Mouse (Mus musculus): Measurements from ENCODE around the gene Dlst.
A peak's percentile ranks its signal among the peaks of the same experiment; 100 is the strongest.
"Not testable (repeated sequence)": the region's sequence is repeated elsewhere in the genome, so short reads cannot be mapped to it uniquely, and the experiment has no call there.

Gene Dlst

GRCm38 (mm10) chr12:85113917-85114316 is 3.3 kb downstream of the Dlst start:
- DNase-seq (ENCODE audit: low read depth, low spot score): no peak

GRCm38 (mm10) chr12:85115678-85116077 is 5.0 kb downstream of the Dlst start:
- DNase-seq (ENCODE audit: low read depth, low spot score): peak; percentile 72

- no peak for DNase-seq (ENCODE audit: low read depth, low spot score)
Measured at GRCm38 (mm10) chr12:85121806-85122459, 11.3 kb downstream of the Dlst start.

- DNase-seq (ENCODE audit: low read depth, low spot score): no peak
Measured at GRCm38 (mm10) chr12:85123108-85123530, 12.5 kb downstream of the Dlst start.

- DNase-seq (ENCODE audit: low read depth, low spot score): no peak
Measured at GRCm38 (mm10) chr12:85123645-85124044, 13.0 kb downstream of the Dlst start.

GRCm38 (mm10) chr12:85124751-85125150 is 14.1 kb downstream of the Dlst start:
- no peak for DNase-seq (ENCODE audit: low read depth, low spot score)

GRCm38 (mm10) chr12:85126986-85127603 is 16.5 kb downstream of the Dlst start:
- peak; percentile 93 for DNase-seq (ENCODE audit: low read depth, low spot score)

GRCm38 (mm10) chr12:85129426-85129978 is 18.9 kb downstream of the Dlst start:
- no peak for DNase-seq (ENCODE audit: low read depth, low spot score)

- no peak for DNase-seq (ENCODE audit: low read depth, low spot score)
Measured at GRCm38 (mm10) chr12:85131361-85131760, 20.7 kb downstream of the Dlst start.

GRCm38 (mm10) chr12:85134043-85134794 is 23.6 kb downstream of the Dlst start:
- DNase-seq (ENCODE audit: low read depth, low spot score): no peak

- DNase-seq (ENCODE audit: low read depth, low spot score): peak; percentile 68
Measured at GRCm38 (mm10) chr12:85135513-85136470, 25.2 kb downstream of the Dlst start.

- peak; percentile 60 for DNase-seq (ENCODE audit: low read depth, low spot score)
Measured at GRCm38 (mm10) chr12:85136627-85137026, 26.0 kb downstream of the Dlst start.

GRCm38 (mm10) chr12:85140036-85140701 is 29.5 kb downstream of the Dlst start:
- DNase-seq (ENCODE audit: low read depth, low spot score): no peak

- DNase-seq (ENCODE audit: low read depth, low spot score): no peak
Measured at GRCm38 (mm10) chr12:85141096-85141495, 30.5 kb downstream of the Dlst start.

GRCm38 (mm10) chr12:85142803-85143202 is 32.2 kb downstream of the Dlst start:
- peak; percentile 92 for DNase-seq (ENCODE audit: low read depth, low spot score)

- not testable (repeated sequence) for DNase-seq (ENCODE audit: low read depth, low spot score)
Measured at GRCm38 (mm10) chr12:85144276-85144675, 33.6 kb downstream of the Dlst start.

- no peak for DNase-seq (ENCODE audit: low read depth, low spot score)
Measured at GRCm38 (mm10) chr12:85144821-85145220, 34.2 kb downstream of the Dlst start.

GRCm38 (mm10) chr12:85145630-85146029 is 35.0 kb downstream of the Dlst start:
- no peak for DNase-seq (ENCODE audit: low read depth, low spot score)

- no peak for DNase-seq (ENCODE audit: low read depth, low spot score)
Measured at GRCm38 (mm10) chr12:85146355-85146754, 35.7 kb downstream of the Dlst start.

GRCm38 (mm10) chr12:85146881-85147280 is 36.2 kb downstream of the Dlst start:
- DNase-seq (ENCODE audit: low read depth, low spot score): no peak

Measured in 3T3-L1 (cell line).